Mouse (Mus musculus) neural tube, embryonic 14.5 days (tissue): ENCODE measurements at regions not wholly inside any gene's neighbourhood (a gene's known extent, or its start where the extent isn't known, plus 50 kb on each side); places are given as distances from the start of the nearest gene placed in this dataset.
A peak's percentile ranks its signal among the peaks of the same experiment; 100 is the strongest.

Experiments used
- ATAC-seq: fragments of 200-750 bp; cut with Nextera tagmentation; 2 replicates; pipeline ENCODE4 v1.8.0; 2017; ENCODE audit warnings: low read depth, mild to moderate bottlenecking, moderate TSS enrichment, moderate library complexity
- H3K27ac ChIP-seq: fragments of 300-500 bp; sonication (generic); 2 replicates; pipeline ENCODE4 v1.5.1; 2014; ENCODE audit warnings: low read depth, mild to moderate bottlenecking, control low read depth, low read length, moderate library complexity, mixed read lengths
- H3K27me3 ChIP-seq: fragments of 300-500 bp; sonication (generic); 2 replicates; pipeline ENCODE4 v1.6.1; 2014; ENCODE audit warnings: low read length; ENCODE audit not compliant: control insufficient read depth, insufficient read depth
- H3K36me3 ChIP-seq: fragments of 300-500 bp; sonication (generic); 2 replicates; pipeline ENCODE4 v1.6.1; 2014; ENCODE audit warnings: low read length, mixed read lengths; ENCODE audit not compliant: control insufficient read depth, insufficient read depth
- H3K4me1 ChIP-seq: fragments of 300-500 bp; sonication (generic); 2 replicates; pipeline ENCODE4 v1.6.1; 2014; ENCODE audit warnings: low read length; ENCODE audit not compliant: control insufficient read depth, insufficient read depth
- H3K4me2 ChIP-seq: fragments of 300-500 bp; sonication (generic); 2 replicates; pipeline ENCODE4 v1.6.1; 2014; ENCODE audit warnings: mild to moderate bottlenecking, low read depth, low read length, control low read depth
- H3K4me3 ChIP-seq: fragments of 300-500 bp; sonication (generic); 2 replicates; pipeline ENCODE4 v1.5.1; 2014; ENCODE audit warnings: low read depth, low read length, control low read depth, mixed read lengths
- H3K9ac ChIP-seq: fragments of 300-500 bp; sonication (generic); replicated peaks from 2 replicates; pipeline ENCODE4 v1.6.1; 2014; ENCODE audit warnings: low read depth, mild to moderate bottlenecking, control low read depth, low read length, mixed read lengths
- H3K9me3 ChIP-seq: fragments of 300-500 bp; sonication (generic); 2 replicates; pipeline ENCODE4 v1.6.1; 2016; ENCODE audit warnings: low read length; ENCODE audit not compliant: control insufficient read depth
- WGBS: fragments of 180-500 bp; shearing (Covaris S2); extraction: QIAGEN DNeasy Blood & Tissue Kit; methylation state at CpG from one replicate; pipeline ENCODE4 v1.1.7; 2014; 5-methylcytosine and 5-hydroxymethylcytosine counted together

GRCm38 (mm10) chr12:46138646-46139045 lies 680.1 kb downstream of the Nova1 start:
- Histone ChIP-seq H3K4me2 (no peak overlapping the region), H3K27me3 (no peaks in the 10 kb centered on the region)
- no peak for ATAC-seq

GRCm38 (mm10) chr12:46125867-46126266 lies 692.9 kb downstream of the Nova1 start:
- Histone ChIP-seq H3K27ac (no peak overlapping the region), H3K4me3 (no peak overlapping the region), H3K27me3 (no peaks in the 10 kb centered on the region), H3K9ac (no peak overlapping the region), H3K9me3 (no peaks in the 10 kb centered on the region), H3K4me2 (no peak overlapping the region), H3K36me3 (no peaks in the 10 kb centered on the region), H3K4me1 (no peaks in the 10 kb centered on the region)
- ATAC-seq: no peak
- WGBS: 62% methylated on average over 1 of the region's 1 CpGs

More at GRCm38 (mm10) chr12:46138646-46139045, 680.1 kb downstream of the Nova1 start:
- Histone ChIP-seq H3K27ac (no peak overlapping the region), H3K4me1 (no peaks in the 10 kb centered on the region), H3K9me3 (no peaks in the 10 kb centered on the region), H3K36me3 (no peaks in the 10 kb centered on the region), H3K4me3 (no peak overlapping the region), H3K9ac (no peak overlapping the region)
- WGBS: 78% methylated on average over 2 of the region's 2 CpGs

GRCm38 (mm10) chr12:46111352-46111751 lies 707.4 kb downstream of the Nova1 start:
- no peak for ATAC-seq
- no peak overlapping the region for H3K4me2 ChIP-seq
- WGBS: 93% methylated on average over 4 of the region's 4 CpGs

GRCm38 (mm10) chr12:46083356-46083755 lies 735.4 kb downstream of the Nova1 start:
- Histone ChIP-seq H3K4me1 (no peaks in the 10 kb centered on the region), H3K27ac (no peak overlapping the region), H3K9ac (no peak overlapping the region), H3K36me3 (no peaks in the 10 kb centered on the region), H3K4me3 (no peak overlapping the region), H3K27me3 (no peaks in the 10 kb centered on the region), H3K4me2 (no peak overlapping the region), H3K9me3 (no peaks in the 10 kb centered on the region)
- ATAC-seq: no peak
- 87% methylated on average over 2 of the region's 2 CpGs for WGBS

More at GRCm38 (mm10) chr12:46111352-46111751, 707.4 kb downstream of the Nova1 start:
- H3K4me1 ChIP-seq: no peaks in the 10 kb centered on the region
- no peak overlapping the region for H3K9ac ChIP-seq
- H3K36me3 ChIP-seq: no peaks in the 10 kb centered on the region
- no peak overlapping the region for H3K4me3 ChIP-seq
- H3K9me3 ChIP-seq: no peaks in the 10 kb centered on the region
- H3K27me3 ChIP-seq: no peaks in the 10 kb centered on the region
- H3K27ac ChIP-seq: no peak overlapping the region

GRCm38 (mm10) chr12:46075789-46076217 lies 742.9 kb downstream of the Nova1 start:
- ATAC-seq: no peak
- 72% methylated on average over 11 of the region's 11 CpGs for WGBS

GRCm38 (mm10) chr12:46075355-46075754 lies 743.4 kb downstream of the Nova1 start:
- peak overlapping the region; percentile 48; the same call in 1 of the 2 replicates for H3K27ac ChIP-seq
- WGBS: 86% methylated on average over 5 of the region's 5 CpGs
- H3K4me2 ChIP-seq: no peak overlapping the region
- H3K9ac ChIP-seq: no peak overlapping the region
- H3K36me3 ChIP-seq: no peaks in the 10 kb centered on the region
- no peaks in the 10 kb centered on the region for H3K4me1 ChIP-seq
- H3K9me3 ChIP-seq: no peaks in the 10 kb centered on the region
- no peak for ATAC-seq
- no peaks in the 10 kb centered on the region for H3K27me3 ChIP-seq
- no peak overlapping the region for H3K4me3 ChIP-seq

More at GRCm38 (mm10) chr12:46075789-46076217, 742.9 kb downstream of the Nova1 start:
- Histone ChIP-seq H3K4me2 (no peak overlapping the region), H3K9me3 (no peaks in the 10 kb centered on the region), H3K9ac (no peak overlapping the region), H3K4me3 (no peak overlapping the region), H3K36me3 (no peaks in the 10 kb centered on the region), H3K4me1 (no peaks in the 10 kb centered on the region), H3K27me3 (no peaks in the 10 kb centered on the region), H3K27ac (peak overlapping the region; percentile 48; the same call in 1 of the 2 replicates)

GRCm38 (mm10) chr12:46066896-46067295 lies 751.8 kb downstream of the Nova1 start:
- 91% methylated on average over 2 of the region's 2 CpGs for WGBS
- H3K27me3 ChIP-seq: no peaks in the 10 kb centered on the region
- no peak overlapping the region for H3K4me2 ChIP-seq
- no peak for ATAC-seq
- no peak overlapping the region for H3K4me3 ChIP-seq
- no peaks in the 10 kb centered on the region for H3K9me3 ChIP-seq
- no peaks in the 10 kb centered on the region for H3K4me1 ChIP-seq
- H3K36me3 ChIP-seq: no peaks in the 10 kb centered on the region
- H3K9ac ChIP-seq: no peak overlapping the region
- H3K27ac ChIP-seq: no peak overlapping the region

GRCm38 (mm10) chr12:46040626-46041025 lies 778.1 kb downstream of the Nova1 start:
- H3K36me3 ChIP-seq: no peaks in the 10 kb centered on the region
- H3K4me2 ChIP-seq: no peak overlapping the region
- H3K9ac ChIP-seq: no peak overlapping the region
- H3K4me3 ChIP-seq: no peak overlapping the region
- no peak overlapping the region for H3K27ac ChIP-seq
- H3K27me3 ChIP-seq: no peaks in the 10 kb centered on the region
- no peaks in the 10 kb centered on the region for H3K9me3 ChIP-seq
- no peak for ATAC-seq
- no peaks in the 10 kb centered on the region for H3K4me1 ChIP-seq

GRCm38 (mm10) chr12:46040216-46040615 lies 778.5 kb downstream of the Nova1 start:
- Histone ChIP-seq H3K9me3 (no peaks in the 10 kb centered on the region), H3K4me3 (no peak overlapping the region), H3K9ac (no peak overlapping the region), H3K4me2 (no peak overlapping the region), H3K27ac (no peak overlapping the region), H3K36me3 (no peaks in the 10 kb centered on the region), H3K27me3 (no peaks in the 10 kb centered on the region), H3K4me1 (no peaks in the 10 kb centered on the region)
- WGBS: 85% methylated on average over 1 of the region's 1 CpGs
- ATAC-seq: no peak
